Mouse (Mus musculus): ENCODE results near the gene Cmtm2a.

- TF ChIP-seq CTCF (IDR thresholded peaks at IDR 0.05; ENCODE audit: extremely low read depth, insufficient read depth, low read length) (peak; percentile 56), POLR2A (IDR thresholded peaks at IDR 0.05; ENCODE audit: extremely low read depth, insufficient read depth, low read length) (no peak)
These were observed 20.3 kb upstream of the Cmtm2a start for GRCm38 (mm10) chr8:104313311-104313710.

All from cortical plate, adult 2 months (tissue).